Mouse (Mus musculus) thymus, postnatal 14 days (tissue): ENCODE measurements around the gene Slc2a10.

Experiments
- DNase-seq: peaks from one replicate; pipeline ENCODE4 v3.0.0; 2021

Gene Slc2a10

GRCm38 (mm10) chr2:165503259-165504203 lies at the start of gene Slc2a10:
Gene Slc2a10, plus strand, starts transcription at chr2:165503787.
- DNase-seq = no peak

- DNase-seq = peak; percentile 40
Observed at GRCm38 (mm10) chr2:165456710-165457109, 46.9 kb upstream of the Slc2a10 start.

- DNase-seq = no peak
Observed at GRCm38 (mm10) chr2:165458189-165458588, 45.4 kb upstream of the Slc2a10 start.

GRCm38 (mm10) chr2:165459663-165460062 lies 43.9 kb upstream of the Slc2a10 start:
- no peak for DNase-seq

GRCm38 (mm10) chr2:165467824-165468452 lies 35.6 kb upstream of the Slc2a10 start:
- DNase-seq = no peak

- peak; percentile 59 for DNase-seq
Observed at GRCm38 (mm10) chr2:165470167-165470566, 33.4 kb upstream of the Slc2a10 start.

GRCm38 (mm10) chr2:165471943-165472342 lies 31.6 kb upstream of the Slc2a10 start:
- no peak for DNase-seq

- DNase-seq = no peak
Observed at GRCm38 (mm10) chr2:165473003-165473402, 30.6 kb upstream of the Slc2a10 start, which contains the start of gene Slc13a3. Gene Slc13a3, minus strand, starts transcription at chr2:165473230.

- no peak for DNase-seq
Observed at GRCm38 (mm10) chr2:165475412-165475811, 28.2 kb upstream of the Slc2a10 start.

- DNase-seq = no peak
Observed at GRCm38 (mm10) chr2:165475850-165476249, 27.7 kb upstream of the Slc2a10 start.

- DNase-seq = no peak
Observed at GRCm38 (mm10) chr2:165482003-165482402, 21.6 kb upstream of the Slc2a10 start.

- no peak for DNase-seq
Observed at GRCm38 (mm10) chr2:165484152-165484551, 19.4 kb upstream of the Slc2a10 start.

- DNase-seq = no peak
Observed at GRCm38 (mm10) chr2:165485826-165486225, 17.8 kb upstream of the Slc2a10 start.

- no peak for DNase-seq
Observed at GRCm38 (mm10) chr2:165486401-165486800, 17.2 kb upstream of the Slc2a10 start.

- DNase-seq = peak; percentile 72
Observed at GRCm38 (mm10) chr2:165486881-165487535, 16.6 kb upstream of the Slc2a10 start.

GRCm38 (mm10) chr2:165492648-165493553 lies 10.7 kb upstream of the Slc2a10 start, which contains the start of gene Trp53rka:
Gene Trp53rka, minus strand, starts transcription at chr2:165493324.
- DNase-seq = peak; percentile 83

- DNase-seq = peak; percentile 15
Observed at GRCm38 (mm10) chr2:165493587-165494210, 9.9 kb upstream of the Slc2a10 start.

GRCm38 (mm10) chr2:165494495-165494894 lies 9.1 kb upstream of the Slc2a10 start:
- DNase-seq = no peak

- DNase-seq = peak; percentile 83
Observed at GRCm38 (mm10) chr2:165496251-165496650, 7.3 kb upstream of the Slc2a10 start.

GRCm38 (mm10) chr2:165497706-165498275 lies 5.8 kb upstream of the Slc2a10 start:
- no peak for DNase-seq

- DNase-seq = no peak
Observed at GRCm38 (mm10) chr2:165498816-165499215, 4.8 kb upstream of the Slc2a10 start.
